Mouse (Mus musculus) gastrocnemius, postnatal 4 days (tissue): ENCODE measurements at regions not wholly inside any gene's neighbourhood (a gene's known extent, or its start where the extent isn't known, plus 50 kb on each side); places are given as distances from the start of the nearest gene placed in this dataset.

Experiments used
- DNase-seq, 2 experiments: peaks; one replicate each; pipeline ENCODE4 v3.0.0; 2021 to 2022; ENCODE audit warnings: low spot score in 2 of 2, mixed read lengths in 2 of 2

GRCm38 (mm10) chr7:83475438-83476160 lies 109.1 kb upstream of the Tmc3 start:
- DNase-seq, result peak in 1 of 2 experiments; percentile 24

GRCm38 (mm10) chr7:83476161-83476495 lies 108.6 kb upstream of the Tmc3 start:
- DNase-seq, result no peak

GRCm38 (mm10) chr7:83476861-83477260 lies 107.9 kb upstream of the Tmc3 start:
- DNase-seq, result no peak

- DNase-seq, result peak in 1 of 2 experiments; percentile 36
Measured at GRCm38 (mm10) chr7:83477661-83478121, 107.0 kb upstream of the Tmc3 start.

GRCm38 (mm10) chr7:83481655-83482054 lies 103.1 kb upstream of the Tmc3 start:
- DNase-seq, result no peak

- no peak for DNase-seq
Measured at GRCm38 (mm10) chr7:83482254-83482653, 102.5 kb upstream of the Tmc3 start.

GRCm38 (mm10) chr7:83482671-83483304 lies 101.9 kb upstream of the Tmc3 start:
- no peak for DNase-seq

- DNase-seq, result no peak
Measured at GRCm38 (mm10) chr7:83486156-83486750, 98.5 kb upstream of the Tmc3 start.

GRCm38 (mm10) chr7:83489790-83490189 lies 94.9 kb upstream of the Tmc3 start:
- DNase-seq, result no peak

GRCm38 (mm10) chr7:83504996-83505645 lies 79.6 kb upstream of the Tmc3 start:
- no peak for DNase-seq

- DNase-seq, result no peak
Measured at GRCm38 (mm10) chr7:83516295-83516694, 68.4 kb upstream of the Tmc3 start.

- DNase-seq, result no peak
Measured at GRCm38 (mm10) chr7:83521511-83521910, 63.2 kb upstream of the Tmc3 start.
